Mouse (Mus musculus) embryonic facial prominence, embryonic 12.5 days (tissue): ENCODE data around the gene Hnrnpa1. TPM values are rescaled to one million over a fixed set of nuclear protein-coding genes. Genes with fewer than 3 reads are reported as not detected.
A peak's percentile ranks its signal among the peaks of the same experiment; 100 is the strongest.
"Not testable (repeated sequence)": the region's sequence is repeated elsewhere in the genome, so short reads cannot be mapped to it uniquely, and the experiment has no call there.

Experiments used
- ATAC-seq: fragments of 200-750 bp; cut with Nextera tagmentation; 2 replicates; pipeline ENCODE4 v1.8.0; 2017; ENCODE audit not compliant: insufficient number of reproducible peaks, insufficient read depth, low FRiP score, low TSS enrichment
- H3K27ac ChIP-seq: fragments of 300-500 bp; sonication (generic); 2 replicates; pipeline ENCODE4 v1.5.1; 2016; ENCODE audit warnings: mild to moderate bottlenecking
- H3K27me3 ChIP-seq: fragments of 300-500 bp; sonication (generic); 2 replicates; pipeline ENCODE4 v1.6.1; 2016; ENCODE audit warnings: mild to moderate bottlenecking, moderate library complexity
- H3K36me3 ChIP-seq: fragments of 300-500 bp; sonication (generic); 2 replicates; pipeline ENCODE4 v1.6.1; 2016; ENCODE audit warnings: mild to moderate bottlenecking
- H3K4me1 ChIP-seq: fragments of 300-500 bp; sonication (generic); 2 replicates; pipeline ENCODE4 v1.6.1; 2016
- H3K4me2 ChIP-seq: fragments of 300-500 bp; sonication (generic); replicated peaks from 2 replicates; pipeline ENCODE4 v1.6.1; 2016; ENCODE audit warnings: mild to moderate bottlenecking, moderate library complexity
- H3K4me3 ChIP-seq: fragments of 300-500 bp; sonication (generic); 2 replicates; pipeline ENCODE4 v1.5.1; 2016; ENCODE audit warnings: mild to moderate bottlenecking
- H3K9ac ChIP-seq: fragments of 300-500 bp; sonication (generic); 2 replicates; pipeline ENCODE4 v1.6.1; 2016; ENCODE audit warnings: mild to moderate bottlenecking, moderate library complexity
- H3K9me3 ChIP-seq: fragments of 300-500 bp; sonication (generic); 2 replicates; pipeline ENCODE4 v1.6.1; 2016; ENCODE audit warnings: mild to moderate bottlenecking, moderate library complexity
- WGBS: fragments of 180-500 bp; shearing (Covaris S2); methylation state at CpG from one replicate; pipeline ENCODE4 v1.1.7; 2016; 5-methylcytosine and 5-hydroxymethylcytosine counted together
- polyA plus RNA-seq: library from polyadenylated mRNA; unstranded; fragments of >200 nt; fragmentation: Nextera tagmentation; extraction: Ambion mirVana; gene quantifications from 2 replicates; pipeline ENCODE4 v1.2.1, GENCODE M21; 2016

The Hnrnpa1 gene
- polyA plus RNA-seq, 1 experiment from 2014 or later, result 1,244 TPM

GRCm38 (mm10) chr15:103242885-103243284 lies 2.7 kb downstream of the Hnrnpa1 start:
- H3K9ac ChIP-seq, result peak overlapping the region; percentile 87; the same call in 1 of the 2 replicates
- H3K4me1 ChIP-seq, result peaks cover 23% of the 10 kb centered on the region
- no peaks in the 10 kb centered on the region for H3K9me3 ChIP-seq
- H3K4me2 ChIP-seq, result peak overlapping the region; percentile 94
- no peak overlapping the region for H3K27ac ChIP-seq
- H3K27me3 ChIP-seq, result no peaks in the 10 kb centered on the region
- H3K4me3 ChIP-seq, result peak overlapping the region; percentile 61
- 69% methylated on average over 8 of the region's 8 CpGs for WGBS
- ATAC-seq, result no peak
- peaks cover 51% of the 10 kb centered on the region for H3K36me3 ChIP-seq

DNA sequence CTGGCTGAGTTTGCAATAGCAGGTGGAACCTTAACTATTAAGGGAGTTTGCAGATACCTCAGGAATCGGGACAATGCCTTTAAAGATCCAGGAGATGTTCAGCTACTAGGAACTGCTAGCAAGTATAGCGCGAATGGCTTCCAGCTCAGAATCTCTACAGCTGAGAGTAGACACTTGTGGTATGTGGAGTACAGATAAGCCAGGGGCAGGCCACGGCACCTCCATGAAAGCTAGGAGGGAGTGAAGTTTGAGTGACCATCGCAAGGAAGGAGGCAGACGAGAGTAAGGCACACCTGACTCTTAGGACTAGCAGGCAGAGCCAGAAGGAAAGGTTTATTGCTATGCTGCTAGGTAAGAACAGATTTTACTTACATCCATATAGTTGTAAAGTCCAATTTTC lies 5.4 kb downstream of the Hnrnpa1 start:
- no peaks in the 10 kb centered on the region for H3K9me3 ChIP-seq
- H3K4me1 ChIP-seq, result peaks cover 21% of the 10 kb centered on the region
- no peaks in the 10 kb centered on the region for H3K27me3 ChIP-seq
- peaks cover 65% of the 10 kb centered on the region for H3K36me3 ChIP-seq
- no peak for ATAC-seq
- WGBS, result 79% methylated on average over 6 of the region's 6 CpGs
- no peak overlapping the region for H3K27ac ChIP-seq
- H3K9ac ChIP-seq, result no peak overlapping the region
- no peak overlapping the region for H3K4me3 ChIP-seq
- H3K4me2 ChIP-seq, result 0 out of 2 replicates have a peak overlapping the region, but pooled peaks have one; percentile 13

GRCm38 (mm10) chr15:103247078-103247781 lies 7.0 kb downstream of the Hnrnpa1 start:
- H3K4me3 ChIP-seq, result no peak overlapping the region
- H3K9me3 ChIP-seq, result no peaks in the 10 kb centered on the region
- 88% methylated on average over 9 of the region's 9 CpGs for WGBS
- H3K9ac ChIP-seq, result no peak overlapping the region
- ATAC-seq, result no peak
- H3K4me2 ChIP-seq, result no peak overlapping the region
- H3K36me3 ChIP-seq, result peaks cover 57% of the 10 kb centered on the region
- no peaks in the 10 kb centered on the region for H3K27me3 ChIP-seq
- peaks cover 20% of the 10 kb centered on the region for H3K4me1 ChIP-seq
- H3K27ac ChIP-seq, result no peak overlapping the region

DNA sequence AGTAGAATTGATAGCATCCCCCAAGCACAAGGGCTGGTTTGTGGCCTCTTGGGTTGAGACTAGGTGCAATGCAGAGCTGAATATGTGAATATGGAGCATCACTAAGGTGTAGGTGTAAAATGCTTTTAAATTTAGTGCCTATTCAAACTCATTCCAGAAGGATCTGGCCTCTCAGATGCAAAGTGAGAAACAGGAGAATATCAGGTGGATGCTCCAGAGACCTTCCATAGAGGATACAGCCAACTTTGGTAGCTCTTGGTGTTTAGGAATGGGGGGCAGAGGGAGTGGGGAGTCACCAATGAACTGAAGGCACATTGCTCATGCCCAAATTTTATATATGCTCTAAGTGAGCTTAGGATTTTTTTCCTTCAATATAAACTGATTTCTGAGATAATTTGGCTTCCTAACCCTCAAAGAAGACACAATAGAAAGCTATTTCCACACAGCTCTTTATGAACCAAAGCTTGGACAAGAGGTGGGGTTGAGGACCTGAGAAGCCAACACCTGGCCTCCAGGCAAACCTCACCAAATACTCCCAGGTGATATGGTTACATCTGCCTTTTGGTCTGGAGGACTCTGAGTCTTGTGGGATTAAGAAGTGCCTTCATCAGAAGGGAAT lies 7.7 kb downstream of the Hnrnpa1 start:
- no peak overlapping the region for H3K9ac ChIP-seq
- no peak overlapping the region for H3K4me2 ChIP-seq
- H3K27me3 ChIP-seq, result no peaks in the 10 kb centered on the region
- H3K4me3 ChIP-seq, result no peak overlapping the region
- no peak overlapping the region for H3K27ac ChIP-seq
- H3K4me1 ChIP-seq, result peaks cover 13% of the 10 kb centered on the region
- no peak for ATAC-seq
- peaks cover 51% of the 10 kb centered on the region for H3K36me3 ChIP-seq
- H3K9me3 ChIP-seq, result no peaks in the 10 kb centered on the region

DNA sequence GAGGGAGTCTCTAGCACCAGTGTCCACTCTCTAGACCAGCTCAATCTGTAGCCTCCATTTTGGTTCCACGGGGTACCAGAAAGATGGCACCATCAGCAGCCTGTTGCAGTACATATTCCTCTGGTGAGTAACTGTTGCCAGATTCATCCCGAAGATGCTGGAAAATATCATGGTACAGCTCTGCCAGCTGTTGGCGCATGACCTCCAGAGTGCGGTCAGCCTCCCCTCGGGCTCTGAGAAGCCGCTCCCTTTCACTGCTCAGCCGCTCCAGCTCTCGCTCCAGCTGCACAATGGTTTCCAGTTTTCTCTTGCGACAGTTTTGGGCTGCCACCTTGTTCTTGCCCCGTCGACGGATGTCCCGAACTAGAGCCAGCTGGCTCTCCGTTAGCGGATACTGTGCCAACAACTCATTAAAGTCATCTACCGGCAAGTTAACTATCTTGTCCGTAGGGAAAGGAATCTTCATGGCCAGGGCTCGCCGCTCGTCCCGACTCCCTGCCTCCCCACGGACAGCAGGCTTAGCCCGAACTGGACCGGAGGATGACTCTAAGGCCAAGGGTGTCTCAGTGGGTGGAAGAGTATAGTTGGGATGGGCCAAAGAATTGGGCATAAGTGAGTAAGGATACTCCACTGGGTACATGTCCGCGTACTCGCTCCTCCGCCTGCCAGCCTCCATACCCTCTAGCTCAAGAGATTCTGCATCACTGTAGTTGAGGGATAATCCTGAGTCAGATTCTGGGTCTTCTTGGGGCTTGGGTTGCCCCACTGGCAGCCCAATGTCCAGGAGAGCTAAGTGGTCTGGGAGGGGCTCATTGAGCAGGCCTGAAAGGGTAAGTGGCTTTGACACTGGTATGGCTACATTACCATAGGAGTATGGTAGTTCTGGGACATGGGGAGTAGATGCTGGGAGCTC lies 8.4 kb downstream of the Hnrnpa1 start:
- H3K9me3 ChIP-seq, result no peaks in the 10 kb centered on the region
- peak; percentile 37; the same call in 1 of the 2 replicates for ATAC-seq
- H3K27ac ChIP-seq, result no peak overlapping the region
- no peak overlapping the region for H3K9ac ChIP-seq
- H3K4me1 ChIP-seq, result peaks cover 7% of the 10 kb centered on the region; the same call in 1 of the 2 replicates
- 84% methylated on average over 28 of the region's 28 CpGs for WGBS
- no peak overlapping the region for H3K4me3 ChIP-seq
- no peak overlapping the region for H3K4me2 ChIP-seq
- H3K36me3 ChIP-seq, result peaks cover 44% of the 10 kb centered on the region
- no peaks in the 10 kb centered on the region for H3K27me3 ChIP-seq

DNA sequence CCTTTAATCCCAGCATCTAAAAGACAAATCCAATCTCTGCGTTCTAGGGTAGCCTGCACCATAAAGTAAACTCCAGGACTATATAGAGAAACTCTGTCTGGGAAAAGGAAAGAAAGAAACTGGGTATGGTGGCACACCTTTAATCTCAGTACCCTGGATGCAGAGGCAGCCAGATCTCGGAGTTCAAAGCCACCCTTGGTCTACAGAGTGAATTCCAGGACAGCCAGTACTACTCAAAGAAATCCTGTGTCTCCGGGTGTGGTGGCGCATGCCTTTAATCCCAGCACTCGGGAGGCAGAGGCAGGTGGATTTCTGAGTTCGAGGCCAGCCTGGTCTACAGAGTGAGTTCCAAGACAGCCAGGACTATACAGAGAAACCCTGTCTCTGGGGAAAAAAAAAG lies 9.3 kb downstream of the Hnrnpa1 start:
- H3K4me3 ChIP-seq, H3K4me2 ChIP-seq, H3K9me3 ChIP-seq, H3K4me1 ChIP-seq, ATAC-seq, H3K27ac ChIP-seq, H3K27me3 ChIP-seq, H3K9ac ChIP-seq: not testable (repeated sequence)
- WGBS, result 83% methylated on average over 6 of the region's 6 CpGs
- peaks cover 40% of the 10 kb centered on the region for H3K36me3 ChIP-seq

DNA sequence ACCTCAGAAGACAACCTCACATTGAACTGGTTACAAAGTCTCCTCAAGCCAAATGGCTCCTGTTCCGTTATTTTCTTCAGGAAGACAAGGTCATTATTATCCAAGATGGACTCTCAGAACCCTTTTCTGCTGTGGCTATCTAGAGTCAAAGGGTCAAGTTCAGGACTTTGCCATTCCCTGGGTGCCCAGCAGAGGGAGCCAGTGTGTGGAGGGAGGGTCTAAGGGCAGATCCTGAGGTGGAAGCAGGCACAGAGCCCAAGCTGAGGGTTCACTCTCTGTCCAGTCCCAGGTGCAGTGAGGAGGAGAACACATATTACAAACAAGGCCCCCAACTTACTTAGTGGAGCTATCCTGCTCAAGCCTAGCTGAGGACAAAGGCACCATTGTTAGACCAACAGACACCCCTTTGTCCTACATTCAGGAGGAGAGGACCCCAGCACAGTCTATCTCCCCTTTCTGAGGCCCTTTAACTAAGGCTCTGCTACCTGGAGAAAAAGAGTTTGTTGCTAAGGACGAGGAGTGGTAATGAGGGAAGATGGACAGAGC lies 10.0 kb downstream of the Hnrnpa1 start:
- Histone ChIP-seq H3K4me3 (no peak overlapping the region), H3K36me3 (peaks cover 39% of the 10 kb centered on the region)

GRCm38 (mm10) chr15:103251595-103251994 lies 11.4 kb downstream of the Hnrnpa1 start:
- 52% methylated on average over 1 of the region's 1 CpGs for WGBS
- Histone ChIP-seq H3K9me3 (no peaks in the 10 kb centered on the region), H3K27ac (no peak overlapping the region), H3K4me2 (no peak overlapping the region), H3K27me3 (no peaks in the 10 kb centered on the region), H3K36me3 (peaks cover 27% of the 10 kb centered on the region), H3K4me3 (no peak overlapping the region), H3K9ac (no peak overlapping the region), H3K4me1 (peaks cover 12% of the 10 kb centered on the region)
- ATAC-seq, result no peak

More for the DNA sequence above, 10.0 kb downstream of the Hnrnpa1 start:
- H3K4me1 ChIP-seq, result peaks cover 12% of the 10 kb centered on the region
- 21% methylated on average over 2 of the region's 2 CpGs for WGBS
- no peak for ATAC-seq
- H3K4me2 ChIP-seq, result no peak overlapping the region
- no peaks in the 10 kb centered on the region for H3K9me3 ChIP-seq
- H3K27ac ChIP-seq, result peak overlapping the region; percentile 61; the same call in 1 of the 2 replicates
- no peak overlapping the region for H3K9ac ChIP-seq
- no peaks in the 10 kb centered on the region for H3K27me3 ChIP-seq

DNA sequence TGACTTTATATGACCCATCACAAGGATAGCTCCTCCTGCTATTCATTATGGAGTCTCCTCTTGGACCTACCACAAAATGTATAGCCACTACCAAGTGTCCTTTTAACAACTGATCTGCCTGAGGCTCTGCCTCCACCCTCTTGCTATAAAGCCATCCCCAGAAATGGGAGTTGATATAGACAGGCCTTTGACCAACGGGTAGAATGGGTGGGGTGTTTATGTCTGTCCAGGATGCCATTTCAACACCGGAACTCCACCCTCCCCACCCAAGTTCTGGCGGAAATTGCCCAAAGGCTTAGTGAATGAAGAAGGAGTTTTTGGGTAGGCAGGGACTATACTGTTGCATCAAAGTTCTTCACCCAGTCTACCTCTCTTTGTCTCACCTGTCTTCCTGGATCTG lies 12.4 kb downstream of the Hnrnpa1 start:
- no peak for ATAC-seq
- no peak overlapping the region for H3K4me3 ChIP-seq
- peaks cover 16% of the 10 kb centered on the region for H3K36me3 ChIP-seq
- no peaks in the 10 kb centered on the region for H3K27me3 ChIP-seq
- H3K9ac ChIP-seq, result no peak overlapping the region
- no peak overlapping the region for H3K27ac ChIP-seq
- H3K4me1 ChIP-seq, result peaks cover 12% of the 10 kb centered on the region
- H3K9me3 ChIP-seq, result no peaks in the 10 kb centered on the region
- WGBS, result 87% methylated on average over 3 of the region's 3 CpGs
- no peak overlapping the region for H3K4me2 ChIP-seq

- no peak overlapping the region for H3K9ac ChIP-seq
- H3K9me3 ChIP-seq, result no peaks in the 10 kb centered on the region
- H3K4me2 ChIP-seq, result no peak overlapping the region
- peaks cover 9% of the 10 kb centered on the region for H3K36me3 ChIP-seq
- WGBS, result 87% methylated on average over 1 of the region's 1 CpGs
- peaks cover 14% of the 10 kb centered on the region for H3K4me1 ChIP-seq
- no peak overlapping the region for H3K27ac ChIP-seq
- no peak for ATAC-seq
- H3K27me3 ChIP-seq, result no peaks in the 10 kb centered on the region
- no peak overlapping the region for H3K4me3 ChIP-seq
Observed at GRCm38 (mm10) chr15:103253352-103253751, 13.1 kb downstream of the Hnrnpa1 start.

GRCm38 (mm10) chr15:103255169-103255568 lies 14.9 kb downstream of the Hnrnpa1 start:
- no peak overlapping the region for H3K27ac ChIP-seq
- no peaks in the 10 kb centered on the region for H3K9me3 ChIP-seq
- ATAC-seq, result peak; percentile 53
- H3K4me3 ChIP-seq, result peak overlapping the region; percentile 33
- WGBS, result under 1% methylated on average over 25 of the region's 25 CpGs
- peak overlapping the region; percentile 51 for H3K9ac ChIP-seq
- peak overlapping the region; percentile 76 for H3K4me2 ChIP-seq
- H3K4me1 ChIP-seq, result peaks cover 15% of the 10 kb centered on the region
- no peaks in the 10 kb centered on the region for H3K36me3 ChIP-seq
- H3K27me3 ChIP-seq, result no peaks in the 10 kb centered on the region
